Mouse (Mus musculus) megakaryocyte, embryonic 14.5 days (primary cell): ENCODE data around the gene Il12rb1. TPM values are rescaled to one million over a fixed set of nuclear protein-coding genes. Genes with fewer than 3 reads are reported as not detected.

Experiments
- H3K27me3 ChIP-seq: replicated peaks from 2 replicates; pipeline ENCODE3; 2012; ENCODE audit warnings: inconsistent platforms
- H3K36me3 ChIP-seq: replicated peaks from 2 replicates; pipeline ENCODE3; 2012; ENCODE audit warnings: low read length, inconsistent platforms, mixed read lengths
- H3K4me1 ChIP-seq: 2 replicates; pipeline ENCODE4 v1.6.1; 2012; ENCODE audit warnings: inconsistent platforms
- H3K4me3 ChIP-seq: replicated peaks from 2 replicates; pipeline ENCODE3; 2012; ENCODE audit warnings: moderate library complexity, mild to moderate bottlenecking, inconsistent platforms
- H3K9me3 ChIP-seq: 2 replicates; pipeline ENCODE4 v1.6.1; 2012; ENCODE audit warnings: inconsistent platforms
- FLI1 ChIP-seq: IDR thresholded peaks from 2 replicates; pipeline ENCODE4 v1.6.1; 2012; ENCODE audit warnings: low read length, inconsistent platforms, mixed read lengths
- GATA1 ChIP-seq: IDR thresholded peaks from 3 replicates; pipeline ENCODE4 v1.6.1; 2012; ENCODE audit warnings: mixed read lengths, low read length, inconsistent platforms, borderline replicate concordance
- polyA plus RNA-seq: library from polyadenylated mRNA; stranded (reverse); fragments of >175 nt; gene quantifications from 2 replicates; pipeline ENCODE4 v1.2.3, GENCODE M21; 2012; ENCODE audit warnings: low replicate concordance; ENCODE audit not compliant: insufficient read depth

Gene Il12rb1
- polyA plus RNA-seq, 1 experiment = 11.1 TPM

DNA sequence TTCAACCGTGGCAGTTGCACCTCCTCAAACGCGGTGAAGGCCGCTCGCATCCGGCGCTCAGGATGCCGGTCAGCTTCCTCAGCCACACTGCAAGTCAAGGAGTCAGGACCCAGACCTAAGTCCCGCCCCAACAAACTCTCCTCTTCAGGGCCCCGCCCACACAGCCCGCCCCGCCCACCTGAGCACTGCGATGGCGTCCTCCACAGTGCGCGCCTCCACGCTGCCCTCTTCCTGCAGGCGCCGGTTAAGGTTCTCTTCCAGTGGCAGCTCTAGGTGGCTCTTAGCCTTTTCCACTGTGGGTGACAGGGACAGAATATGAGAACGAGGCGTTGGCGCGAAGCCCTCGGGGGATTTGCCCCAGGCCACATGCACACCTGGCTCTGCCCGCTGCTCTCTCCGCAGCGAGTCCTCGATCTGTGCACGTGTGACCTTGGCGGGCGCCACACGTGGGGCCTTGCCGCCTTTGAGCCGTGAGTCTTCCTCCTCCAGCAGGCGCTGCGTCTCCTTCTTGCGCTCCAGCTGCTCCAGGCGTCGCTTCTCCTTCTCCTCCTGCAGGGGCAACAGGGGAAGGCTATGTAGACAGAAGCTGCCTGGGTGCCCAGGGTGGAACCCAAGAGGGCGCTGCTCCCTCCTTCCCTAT is 60.4 kb downstream of the Il12rb1 start:
- H3K36me3 ChIP-seq = peaks cover 36% of the 10 kb centered on the region
- H3K27me3 ChIP-seq = peaks cover 14% of the 10 kb centered on the region
- TF ChIP-seq GATA1 (no peak), FLI1 (no peak)
- H3K4me1 ChIP-seq = peaks cover 74% of the 10 kb centered on the region
- no peaks in the 10 kb centered on the region for H3K9me3 ChIP-seq
- peak overlapping the region; percentile 67 for H3K4me3 ChIP-seq

DNA sequence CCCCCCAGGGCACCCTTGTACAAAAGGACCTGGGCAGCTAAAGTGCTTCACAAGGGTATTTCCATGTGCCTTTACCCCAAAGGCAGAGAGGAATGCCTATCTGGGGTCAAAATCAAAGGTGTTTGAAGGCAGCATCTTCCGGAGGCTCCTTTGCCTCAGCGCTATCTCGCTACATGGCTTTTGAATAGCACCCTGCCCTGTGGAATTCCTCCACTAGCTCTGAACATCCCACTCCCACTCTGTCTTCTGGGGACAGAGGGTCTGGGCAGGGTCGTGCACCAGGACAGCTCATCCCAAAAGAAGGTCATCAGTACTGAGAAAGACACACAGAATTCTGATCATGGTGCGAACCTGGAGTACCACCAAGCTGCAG is 60.9 kb downstream of the Il12rb1 start:
- peak overlapping the region; percentile 67 for H3K4me3 ChIP-seq
- peaks cover 74% of the 10 kb centered on the region for H3K4me1 ChIP-seq
- H3K9me3 ChIP-seq = no peaks in the 10 kb centered on the region
- peaks cover 9% of the 10 kb centered on the region for H3K27me3 ChIP-seq
- TF ChIP-seq GATA1 = no peak
- no peak for TF ChIP-seq FLI1
- peaks cover 36% of the 10 kb centered on the region for H3K36me3 ChIP-seq

DNA sequence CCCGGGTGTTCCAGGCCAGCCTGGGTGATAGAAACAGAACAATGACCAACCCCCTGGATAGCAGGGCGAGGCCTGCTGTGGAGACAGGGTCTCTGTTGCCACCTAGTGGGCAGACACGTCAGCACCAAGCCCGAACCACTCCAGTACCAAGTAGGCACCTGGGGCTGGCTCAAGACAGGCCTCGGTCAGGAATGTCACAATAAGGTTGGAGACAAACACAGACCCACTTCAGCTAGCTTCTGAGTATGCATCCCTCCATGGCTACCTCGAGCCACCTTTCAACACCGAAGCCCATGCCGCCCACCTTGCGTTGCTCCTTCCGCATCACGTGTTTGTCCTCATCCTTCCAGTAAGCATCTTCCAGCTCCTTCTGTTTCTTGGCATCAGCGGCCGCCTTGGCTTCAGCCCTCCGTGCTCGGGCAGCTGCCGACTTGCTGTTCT is 61.4 kb downstream of the Il12rb1 start:
- H3K4me1 ChIP-seq = peaks cover 74% of the 10 kb centered on the region
- H3K27me3 ChIP-seq = peaks cover 4% of the 10 kb centered on the region
- TF ChIP-seq FLI1 (no peak), GATA1 (no peak)
- H3K4me3 ChIP-seq = peak overlapping the region; percentile 14
- H3K36me3 ChIP-seq = peaks cover 36% of the 10 kb centered on the region
- H3K9me3 ChIP-seq = no peaks in the 10 kb centered on the region

Other genes starting within 250 kb of the Il12rb1 start
- 165 and 201 TPM in 2 replicates for gene Isyna1, start 214.1 kb upstream of the Il12rb1 start, polyA plus RNA-seq
- 1,561 and 3,509 TPM in 2 replicates for gene Ssbp4, start 199.6 kb upstream of the Il12rb1 start, polyA plus RNA-seq
- 19.0 and 34.7 TPM in 2 replicates for gene Lrrc25, start 192.3 kb upstream of the Il12rb1 start, polyA plus RNA-seq
- gene Gdf15, start 176.0 kb upstream of the Il12rb1 start, polyA plus RNA-seq = 2.5 and 4.5 TPM in 2 replicates
- 10.2 and 10.5 TPM in 2 replicates for gene Pgpep1, start 148.1 kb upstream of the Il12rb1 start, polyA plus RNA-seq
- 103 and 569 TPM in 2 replicates for gene Lsm4, start 135.2 kb upstream of the Il12rb1 start, polyA plus RNA-seq
- gene Jund, start 109.5 kb upstream of the Il12rb1 start, polyA plus RNA-seq = 972 and 2,520 TPM in 2 replicates
- gene Iqcn, start 105.0 kb upstream of the Il12rb1 start, polyA plus RNA-seq = not detected in 2 replicates
- gene Gm3336, start 89.9 kb upstream of the Il12rb1 start, polyA plus RNA-seq = 0.26 TPM in 1 of 2 replicates, not detected in the other
- gene Pde4c, start 84.7 kb upstream of the Il12rb1 start, polyA plus RNA-seq = 0.03 TPM in 1 of 2 replicates, not detected in the other
- 7.8 and 38.4 TPM in 2 replicates for gene Rab3a, start 53.8 kb upstream of the Il12rb1 start, polyA plus RNA-seq
- gene Mpv17l2, start 47.5 kb upstream of the Il12rb1 start, polyA plus RNA-seq = 99.7 and 186 TPM in 2 replicates
- 51.5 and 59.4 TPM in 2 replicates for gene Pik3r2, start 31.7 kb upstream of the Il12rb1 start, polyA plus RNA-seq
- 370 and 778 TPM in 2 replicates for gene Mast3, start 3.4 kb upstream of the Il12rb1 start, polyA plus RNA-seq
- gene Arrdc2, start 31.3 kb downstream of the Il12rb1 start, polyA plus RNA-seq = 30.6 and 35.6 TPM in 2 replicates
- 3.4 and 11.8 TPM in 2 replicates for gene Kcnn1, start 54.8 kb downstream of the Il12rb1 start, polyA plus RNA-seq
- 92.6 and 282 TPM in 2 replicates for gene Ccdc124, start 65.5 kb downstream of the Il12rb1 start, polyA plus RNA-seq
- 0.13 and 1.5 TPM in 2 replicates for gene Slc5a5, start 84.3 kb downstream of the Il12rb1 start, polyA plus RNA-seq
- gene Rpl18a, start 89.0 kb downstream of the Il12rb1 start, polyA plus RNA-seq = 4,812 and 7,707 TPM in 2 replicates
- gene Map1s, start 97.5 kb downstream of the Il12rb1 start, polyA plus RNA-seq = 69.6 and 104 TPM in 2 replicates